Mouse (Mus musculus) liver, embryonic 13.5 days (tissue): ENCODE measurements around the gene Tmem95. TPM values are rescaled to one million over a fixed set of nuclear protein-coding genes. Genes with fewer than 3 reads are reported as not detected.
A peak's percentile ranks its signal among the peaks of the same experiment; 100 is the strongest.

Source experiments
- ATAC-seq: fragments of 200-750 bp; cut with Nextera tagmentation; 2 replicates; pipeline ENCODE4 v1.8.0; 2017; ENCODE audit warnings: low read depth, mild to moderate bottlenecking, moderate number of reproducible peaks, moderate library complexity
- DNase-seq: peaks from one replicate; pipeline ENCODE4 v3.0.0; 2022
- H3K27ac ChIP-seq: fragments of 300-500 bp; sonication (generic); 2 replicates; pipeline ENCODE4 v1.5.1; 2015; ENCODE audit warnings: moderate library complexity, mild to moderate bottlenecking, inconsistent platforms
- H3K27me3 ChIP-seq: fragments of 300-500 bp; sonication (generic); 2 replicates; pipeline ENCODE4 v1.6.1; 2015; ENCODE audit warnings: mild to moderate bottlenecking, inconsistent platforms
- H3K36me3 ChIP-seq: fragments of 300-500 bp; sonication (generic); 2 replicates; pipeline ENCODE4 v1.6.1; 2015; ENCODE audit warnings: mild to moderate bottlenecking, inconsistent platforms
- H3K4me1 ChIP-seq: fragments of 300-500 bp; sonication (generic); replicated peaks from 2 replicates; pipeline ENCODE4 v1.6.1; 2015; ENCODE audit warnings: inconsistent platforms
- H3K4me2 ChIP-seq: fragments of 300-500 bp; sonication (generic); 2 replicates; pipeline ENCODE4 v1.6.1; 2015; ENCODE audit warnings: inconsistent platforms, mild to moderate bottlenecking, moderate library complexity
- H3K4me3 ChIP-seq: fragments of 300-500 bp; sonication (generic); replicated peaks from 2 replicates; pipeline ENCODE4 v1.5.1; 2015; ENCODE audit warnings: mild to moderate bottlenecking, inconsistent platforms
- H3K9ac ChIP-seq: fragments of 300-500 bp; sonication (generic); 2 replicates; pipeline ENCODE4 v1.6.1; 2015; ENCODE audit warnings: mild to moderate bottlenecking, inconsistent platforms
- H3K9me3 ChIP-seq: fragments of 300-500 bp; sonication (generic); replicated peaks from 2 replicates; pipeline ENCODE4 v1.6.1; 2016; ENCODE audit warnings: inconsistent platforms
- WGBS: fragments of 180-500 bp; shearing (Covaris S2); methylation state at CpG from one replicate; pipeline ENCODE4 v1.1.7; 2015; ENCODE audit not compliant: insufficient replicate concordance; 5-methylcytosine and 5-hydroxymethylcytosine counted together
- polyA plus RNA-seq: library from polyadenylated mRNA; unstranded; fragments of >200 nt; fragmentation: Nextera tagmentation; extraction: Ambion mirVana; gene quantifications from 2 replicates; pipeline ENCODE4 v1.2.1, GENCODE M21; 2015

The Tmem95 gene
- polyA plus RNA-seq, 1 experiment from 2014 or later, result not detected

- peaks cover 93% of the 10 kb centered on the region for H3K36me3 ChIP-seq
- H3K27me3 ChIP-seq, result no peaks in the 10 kb centered on the region
- no peak overlapping the region for H3K27ac ChIP-seq
- H3K9ac ChIP-seq, result no peak overlapping the region
- WGBS, result 84% methylated on average over 5 of the region's 5 CpGs
- no peak for DNase-seq
- no peak overlapping the region for H3K4me3 ChIP-seq
- no peak overlapping the region for H3K4me2 ChIP-seq
- no peak for ATAC-seq
- H3K9me3 ChIP-seq, result no peaks in the 10 kb centered on the region
- H3K4me1 ChIP-seq, result peaks cover 12% of the 10 kb centered on the region
These were observed 31.4 kb upstream of the Tmem95 start for GRCm38 (mm10) chr11:69909174-69909573.

- Histone ChIP-seq H3K27ac (no peak overlapping the region), H3K4me1 (peaks cover 12% of the 10 kb centered on the region), H3K4me2 (no peak overlapping the region), H3K36me3 (peaks cover 98% of the 10 kb centered on the region), H3K27me3 (no peaks in the 10 kb centered on the region), H3K9me3 (no peaks in the 10 kb centered on the region), H3K4me3 (no peak overlapping the region), H3K9ac (no peak overlapping the region)
- DNase-seq (no peak), ATAC-seq (no peak)
- 92% methylated on average over 11 of the region's 11 CpGs for WGBS
These were observed 30.8 kb upstream of the Tmem95 start for GRCm38 (mm10) chr11:69908645-69909044.

- 90% methylated on average over 9 of the region's 9 CpGs for WGBS
- Histone ChIP-seq H3K27me3 (no peaks in the 10 kb centered on the region; the same call in 1 of the 2 replicates), H3K4me1 (peaks cover 32% of the 10 kb centered on the region), H3K36me3 (peaks cover 65% of the 10 kb centered on the region), H3K4me2 (no peak overlapping the region), H3K9ac (no peak overlapping the region), H3K4me3 (no peak overlapping the region), H3K27ac (no peak overlapping the region), H3K9me3 (no peaks in the 10 kb centered on the region)
- ATAC-seq (no peak), DNase-seq (no peak)
These were observed 26.5 kb upstream of the Tmem95 start for GRCm38 (mm10) chr11:69904311-69904710.

- Histone ChIP-seq H3K9me3 (no peaks in the 10 kb centered on the region), H3K27me3 (no peaks in the 10 kb centered on the region; the same call in 1 of the 2 replicates), H3K36me3 (peaks cover 51% of the 10 kb centered on the region), H3K4me3 (peak overlapping the region; percentile 93), H3K27ac (peak overlapping the region; percentile 98), H3K4me1 (peaks cover 44% of the 10 kb centered on the region), H3K4me2 (peak overlapping the region; percentile 87), H3K9ac (peak overlapping the region; percentile 94)
- ATAC-seq (no peak), DNase-seq (no peak)
- WGBS, result 80% methylated on average over 13 of the region's 13 CpGs
These were observed 25.2 kb upstream of the Tmem95 start for GRCm38 (mm10) chr11:69902972-69903371.

GRCm38 (mm10) chr11:69901993-69902392 is 24.2 kb upstream of the Tmem95 start:
- peaks cover 44% of the 10 kb centered on the region for H3K4me1 ChIP-seq

GRCm38 (mm10) chr11:69901406-69901846 is 23.6 kb upstream of the Tmem95 start:
- Histone ChIP-seq H3K36me3 (peaks cover 36% of the 10 kb centered on the region), H3K9me3 (no peaks in the 10 kb centered on the region), H3K27ac (peak overlapping the region; percentile 98), H3K4me3 (peak overlapping the region; percentile 93), H3K27me3 (no peaks in the 10 kb centered on the region; the same call in 1 of the 2 replicates), H3K4me2 (peak overlapping the region; percentile 87), H3K9ac (peak overlapping the region; percentile 94), H3K4me1 (peaks cover 44% of the 10 kb centered on the region)
- WGBS, result under 1% methylated on average over 42 of the region's 42 CpGs
- ATAC-seq (peak; percentile 62), DNase-seq (peak; percentile 92)

More at GRCm38 (mm10) chr11:69901993-69902392, 24.2 kb upstream of the Tmem95 start:
- H3K27me3 ChIP-seq, result no peaks in the 10 kb centered on the region; the same call in 1 of the 2 replicates
- peaks cover 41% of the 10 kb centered on the region for H3K36me3 ChIP-seq
- H3K4me2 ChIP-seq, result peak overlapping the region; percentile 87
- H3K4me3 ChIP-seq, result peak overlapping the region; percentile 93
- no peaks in the 10 kb centered on the region for H3K9me3 ChIP-seq
- peak overlapping the region; percentile 94 for H3K9ac ChIP-seq
- ATAC-seq (peak; percentile 4; the same call in 1 of the 2 replicates), DNase-seq (no peak)
- H3K27ac ChIP-seq, result peak overlapping the region; percentile 98
- WGBS, result under 1% methylated on average over 38 of the region's 39 CpGs

GRCm38 (mm10) chr11:69900471-69901405 is 22.9 kb upstream of the Tmem95 start, which contains the start of the genes 2810408A11Rik and Neurl4:
2810408A11Rik (minus strand) TSS chr11:69900987.
Neurl4 (plus strand) TSS chr11:69901072.
- under 1% methylated on average over 38 of the region's 38 CpGs for WGBS
- ATAC-seq (peak; percentile 89), DNase-seq (peak; percentile 90)
- Histone ChIP-seq H3K27ac (peak within 1 kb of the TSS; percentile 98), H3K27me3 (no peaks in the 10 kb centered on the region; the same call in 1 of the 2 replicates), H3K4me2 (peak within 1 kb of the TSS; percentile 87), H3K4me1 (peaks cover 47% of the 10 kb centered on the region), H3K9ac (peak within 1 kb of the TSS; percentile 94), H3K36me3 (peaks cover 29% of the 10 kb centered on the region), H3K4me3 (peak within 1 kb of the TSS; percentile 93), H3K9me3 (no peaks in the 10 kb centered on the region)

- H3K4me3 ChIP-seq, result peak overlapping the region; percentile 93
- no peak for ATAC-seq
These were observed 22.1 kb upstream of the Tmem95 start for GRCm38 (mm10) chr11:69899870-69900269.

GRCm38 (mm10) chr11:69895291-69895690 is 17.5 kb upstream of the Tmem95 start, which contains the start of gene Acap1:
Acap1 (minus strand) TSS chr11:69895539.
- Histone ChIP-seq H3K27ac (peak within 1 kb of the TSS; percentile 39; the same call in 1 of the 2 replicates), H3K9ac (peak within 1 kb of the TSS; percentile 52), H3K27me3 (no peaks in the 10 kb centered on the region; the same call in 1 of the 2 replicates), H3K4me3 (peak within 1 kb of the TSS; percentile 21; the same call in 1 of the 2 replicates), H3K4me2 (peak within 1 kb of the TSS; percentile 42), H3K9me3 (no peaks in the 10 kb centered on the region), H3K36me3 (no peaks in the 10 kb centered on the region), H3K4me1 (peaks cover 57% of the 10 kb centered on the region)
- 26% methylated on average over 4 of the region's 4 CpGs for WGBS
- DNase-seq (no peak), ATAC-seq (peak; percentile 76)

More at GRCm38 (mm10) chr11:69899870-69900269, 22.1 kb upstream of the Tmem95 start:
- Histone ChIP-seq H3K4me1 (peaks cover 56% of the 10 kb centered on the region), H3K4me2 (peak overlapping the region; percentile 87), H3K27me3 (no peaks in the 10 kb centered on the region; the same call in 1 of the 2 replicates), H3K36me3 (peaks cover 20% of the 10 kb centered on the region), H3K9me3 (no peaks in the 10 kb centered on the region), H3K9ac (peak overlapping the region; percentile 18; the same call in 1 of the 2 replicates), H3K27ac (no peak overlapping the region)
- 49% methylated on average over 4 of the region's 4 CpGs for WGBS
- no peak for DNase-seq

- Histone ChIP-seq H3K9me3 (no peaks in the 10 kb centered on the region), H3K36me3 (no peaks in the 10 kb centered on the region), H3K9ac (peak overlapping the region; percentile 52; the same call in 1 of the 2 replicates), H3K27me3 (no peaks in the 10 kb centered on the region; the same call in 1 of the 2 replicates), H3K4me3 (no peak overlapping the region), H3K4me2 (no peak overlapping the region), H3K4me1 (peaks cover 51% of the 10 kb centered on the region), H3K27ac (no peak overlapping the region)
- DNase-seq (no peak), ATAC-seq (no peak)
- WGBS, result 21% methylated on average over 5 of the region's 5 CpGs
These were observed 16.9 kb upstream of the Tmem95 start for GRCm38 (mm10) chr11:69894671-69895070.

GRCm38 (mm10) chr11:69891482-69891881 is 13.7 kb upstream of the Tmem95 start:
- no peaks in the 10 kb centered on the region for H3K9me3 ChIP-seq

More at GRCm38 (mm10) chr11:69891482-69891881, 13.7 kb upstream of the Tmem95 start:
- DNase-seq (no peak), ATAC-seq (no peak)
- H3K4me1 ChIP-seq, result peaks cover 56% of the 10 kb centered on the region
- WGBS, result 40% methylated on average over 4 of the region's 4 CpGs
- peak overlapping the region; percentile 17; the same call in 1 of the 2 replicates for H3K9ac ChIP-seq
- no peak overlapping the region for H3K4me3 ChIP-seq
- no peak overlapping the region for H3K4me2 ChIP-seq
- H3K27me3 ChIP-seq, result no peaks in the 10 kb centered on the region
- H3K36me3 ChIP-seq, result no peaks in the 10 kb centered on the region
- no peak overlapping the region for H3K27ac ChIP-seq
